Mouse (Mus musculus) ES-Bruce4 (cell line): Measurements from ENCODE around the gene Prr7.

Experiments used
- CTCF ChIP-seq: IDR thresholded peaks from one replicate; pipeline ENCODE4 v1.8.1; 2011; ENCODE audit warnings: low read depth, low read length
- EP300 ChIP-seq: IDR thresholded peaks from 2 replicates; pipeline ENCODE4 v1.6.1; 2011; ENCODE audit warnings: low read depth, low read length; ENCODE audit not compliant: insufficient read depth
- POLR2A ChIP-seq: IDR thresholded peaks from one replicate; pipeline ENCODE4 v1.8.1; 2011; ENCODE audit warnings: low read length; ENCODE audit not compliant: insufficient read depth

- TF ChIP-seq EP300 (no peak), CTCF (peak; percentile 59), POLR2A (no peak)
Measured at GRCm38 (mm10) chr13:55418004-55418403, 46.1 kb upstream of the Prr7 start.
